Mouse (Mus musculus) urinary bladder, adult 18-20 months (tissue): ENCODE data around the gene Gale.

ENCODE experiments used
- DNase-seq, 2 experiments: peaks; one replicate each; pipeline ENCODE4 v3.0.0; 2022; ENCODE audit warnings: low spot score in 2 of 2, mixed read lengths in 2 of 2

Gale gene

GRCm38 (mm10) chr4:136016059-136016602 lies 52.6 kb downstream of the Gale start:
- DNase-seq = no peak
